Mouse (Mus musculus): Measurements from ENCODE around the gene Ccdc141.

DNA sequence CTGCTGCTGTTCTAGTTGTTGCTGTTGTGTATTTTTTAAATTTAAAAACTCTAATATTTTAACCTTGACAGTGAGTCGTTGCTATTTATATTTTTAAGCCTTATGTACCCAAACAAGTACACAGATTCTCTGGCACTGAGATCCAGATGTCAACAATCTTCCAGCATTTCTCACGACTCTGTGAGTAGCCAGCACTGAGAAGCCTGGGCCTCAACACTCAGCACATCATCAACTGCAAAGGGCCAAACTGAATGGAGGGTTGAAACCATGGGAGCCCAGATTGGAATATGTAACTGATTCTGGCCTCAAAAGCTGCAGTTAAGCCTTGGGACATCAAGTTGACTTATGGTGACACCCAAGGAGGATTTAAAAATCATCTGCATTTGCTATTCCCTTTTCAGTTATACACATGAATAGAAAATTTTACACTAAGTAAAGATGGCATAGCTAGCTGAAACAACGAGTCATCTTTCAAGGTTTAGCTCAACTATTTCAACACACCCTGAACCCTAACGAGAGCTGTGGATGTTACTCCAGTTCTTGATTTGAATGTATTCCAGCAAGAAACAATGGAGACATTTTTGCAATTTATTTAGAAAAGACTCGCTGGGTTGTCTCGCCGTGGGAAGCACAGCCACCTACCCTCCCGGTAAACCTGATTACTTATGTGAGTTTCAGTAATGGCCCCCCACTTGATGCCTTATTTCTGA lies 65.3 kb downstream of the Ccdc141 start:
- TF ChIP-seq CTCF (IDR thresholded peaks at IDR 0.05; ENCODE audit: extremely low read depth, insufficient read depth, low read length) (no peak), POLR2A (IDR thresholded peaks at IDR 0.05; ENCODE audit: extremely low read depth, insufficient read depth, low read length) (no peak)

All from cortical plate, adult 2 months (tissue).